Mouse (Mus musculus) C2C12 (cell line): ENCODE data around the gene Ccdc40. TPM values are rescaled to one million over a fixed set of nuclear protein-coding genes. Genes with fewer than 3 reads are reported as not detected.

Source experiments
- H3K27me3 ChIP-seq: one replicate; pipeline ENCODE4 v1.6.1; 2011; ENCODE audit not compliant: control insufficient read depth, insufficient read depth, insufficient read length
- H3K36me3 ChIP-seq: one replicate; pipeline ENCODE4 v1.6.1; 2011; ENCODE audit not compliant: control insufficient read depth, insufficient read depth
- H3K4me3 ChIP-seq: one replicate; pipeline ENCODE4 v1.5.1; 2011; ENCODE audit warnings: mild to moderate bottlenecking, control low read depth; ENCODE audit not compliant: poor library complexity, insufficient read depth, severe bottlenecking
- H3K79me2 ChIP-seq: one replicate; pipeline ENCODE4 v1.6.1; 2011; ENCODE audit not compliant: control insufficient read depth, insufficient read depth
- H3K79me3 ChIP-seq: one replicate; pipeline ENCODE4 v1.6.1; 2011; ENCODE audit warnings: low read depth, control low read depth
- H3ac ChIP-seq: one replicate; pipeline ENCODE3; 2011; ENCODE audit warnings: low read depth; ENCODE audit not compliant: control insufficient read depth, insufficient read length
- CEBPB ChIP-seq: IDR thresholded peaks from one replicate; pipeline ENCODE4 v1.6.1; 2011; ENCODE audit warnings: low read depth, mild to moderate bottlenecking, control low read depth, moderate library complexity
- CTCF ChIP-seq: IDR thresholded peaks from one replicate; pipeline ENCODE4 v1.5.1; 2011; ENCODE audit not compliant: control insufficient read depth, insufficient read depth, insufficient read length
- FOSL1 ChIP-seq: IDR thresholded peaks from one replicate; pipeline ENCODE4 v1.8.0; 2011; ENCODE audit warnings: mild to moderate bottlenecking, low read length; ENCODE audit not compliant: poor library complexity, insufficient read depth, severe bottlenecking
- MAX ChIP-seq: IDR thresholded peaks from one replicate; pipeline ENCODE4 v1.6.1; 2011; ENCODE audit warnings: mild to moderate bottlenecking, control low read depth
- MYOD1 ChIP-seq: IDR thresholded peaks from one replicate; pipeline ENCODE4 v1.6.1; 2011; ENCODE audit warnings: low read depth; ENCODE audit not compliant: control insufficient read depth, insufficient read length
- MYOG ChIP-seq: IDR thresholded peaks from one replicate; pipeline ENCODE4 v1.6.1; 2011; ENCODE audit not compliant: control insufficient read depth, insufficient read length; ENCODE audit errors: extremely low read depth
- USF1 ChIP-seq: IDR thresholded peaks from one replicate; pipeline ENCODE4 v1.6.1; 2011; ENCODE audit warnings: low read depth, mild to moderate bottlenecking, control low read depth, moderate library complexity
- long read RNA-seq, 2 experiments: library from polyadenylated mRNA; unstranded; transcript quantifications; one replicate each; pipeline ENCODE4 v2.0.0; 2019 to 2020
- polyA plus RNA-seq: library from polyadenylated mRNA; unstranded; fragments of >200 nt; fragmentation: generic; extraction: Trizol; gene quantifications from one replicate; pipeline ENCODE4 v1.2.1, GENCODE M21; 2012; ENCODE audit warnings: missing spikeins

Ccdc40 gene
- 0.12 TPM for polyA plus RNA-seq
- long read RNA-seq, experiment 1 = 0 reads
- long read RNA-seq, experiment 2 = 0 reads

- TF ChIP-seq FOSL1 (no peak), MAX (no peak)
- H3K4me3 ChIP-seq = peak within 1 kb of the TSS; percentile 34
- H3K27me3 ChIP-seq = peaks cover 30% of the 10 kb centered on the region
- no peaks in the 10 kb centered on the region for H3K36me3 ChIP-seq
- no peaks in the 10 kb centered on the region for H3K79me2 ChIP-seq
- H3K79me3 ChIP-seq = no peaks in the 10 kb centered on the region
- peak within 1 kb of the TSS; percentile 84 for H3ac ChIP-seq
Measured at GRCm38 (mm10) chr11:119228091-119228781, at the start of gene Ccdc40, which contains the start of gene Tbc1d16. Gene Ccdc40 (plus strand): TSS chr11:119228572. Gene Tbc1d16 (minus strand): TSS chr11:119228499.

GRCm38 (mm10) chr11:119180824-119181582 lies 47.4 kb upstream of the Ccdc40 start:
- no peak overlapping the region for H3K4me3 ChIP-seq

GRCm38 (mm10) chr11:119181861-119182395 lies 46.4 kb upstream of the Ccdc40 start:
- Histone ChIP-seq H3ac (no peak overlapping the region), H3K27me3 (no peaks in the 10 kb centered on the region), H3K36me3 (no peaks in the 10 kb centered on the region), H3K4me3 (no peak overlapping the region), H3K79me2 (no peaks in the 10 kb centered on the region), H3K79me3 (no peaks in the 10 kb centered on the region)
- no peak for TF ChIP-seq FOSL1
- TF ChIP-seq CTCF = no peak
- no peak for TF ChIP-seq USF1
- no peak for TF ChIP-seq MAX
- no peak for TF ChIP-seq MYOG
- no peak for TF ChIP-seq CEBPB

More at GRCm38 (mm10) chr11:119180824-119181582, 47.4 kb upstream of the Ccdc40 start:
- no peak overlapping the region for H3ac ChIP-seq
- no peaks in the 10 kb centered on the region for H3K36me3 ChIP-seq
- no peaks in the 10 kb centered on the region for H3K79me3 ChIP-seq
- H3K79me2 ChIP-seq = no peaks in the 10 kb centered on the region
- no peaks in the 10 kb centered on the region for H3K27me3 ChIP-seq
- no peak for TF ChIP-seq MAX
- TF ChIP-seq USF1 = peak; percentile 6
- no peak for TF ChIP-seq CEBPB
- TF ChIP-seq CTCF = no peak

GRCm38 (mm10) chr11:119183684-119184310 lies 44.6 kb upstream of the Ccdc40 start:
- H3K79me2 ChIP-seq = no peaks in the 10 kb centered on the region
- H3K36me3 ChIP-seq = no peaks in the 10 kb centered on the region
- no peaks in the 10 kb centered on the region for H3K27me3 ChIP-seq
- H3K79me3 ChIP-seq = no peaks in the 10 kb centered on the region
- no peak for TF ChIP-seq CTCF
- no peak for TF ChIP-seq MYOG
- TF ChIP-seq MYOD1 = no peak
- no peak for TF ChIP-seq CEBPB
- no peak for TF ChIP-seq USF1
- TF ChIP-seq FOSL1 = no peak
- TF ChIP-seq MAX = no peak
- H3K4me3 ChIP-seq = no peak overlapping the region
- H3ac ChIP-seq = no peak overlapping the region

GRCm38 (mm10) chr11:119186381-119186780 lies 42.0 kb upstream of the Ccdc40 start:
- Histone ChIP-seq H3K27me3 (no peaks in the 10 kb centered on the region), H3ac (no peak overlapping the region), H3K4me3 (no peak overlapping the region), H3K79me3 (no peaks in the 10 kb centered on the region), H3K79me2 (no peaks in the 10 kb centered on the region), H3K36me3 (no peaks in the 10 kb centered on the region)
- TF ChIP-seq CEBPB = peak; percentile 86
- TF ChIP-seq MAX = peak; percentile 15
- no peak for TF ChIP-seq CTCF
